Mouse (Mus musculus) right cerebral cortex, postnatal 36 days (tissue): ENCODE measurements at regions not wholly inside any gene's neighbourhood (a gene's known extent, or its start where the extent isn't known, plus 50 kb on each side); places are given as distances from the start of the nearest gene placed in this dataset.

Source experiments
- DNase-seq, 2 experiments: peaks; one replicate each; pipeline ENCODE4 v3.0.0; 2022; ENCODE audit warnings: low spot score in 2 of 2, mixed read lengths in 1 of 2

- DNase-seq, result no peak
Observed at GRCm38 (mm10) chr15:85660528-85661392, 74.0 kb upstream of the Ppara start.

- DNase-seq, result no peak
Observed at GRCm38 (mm10) chr15:85661393-85661690, 73.4 kb upstream of the Ppara start.

DNA sequence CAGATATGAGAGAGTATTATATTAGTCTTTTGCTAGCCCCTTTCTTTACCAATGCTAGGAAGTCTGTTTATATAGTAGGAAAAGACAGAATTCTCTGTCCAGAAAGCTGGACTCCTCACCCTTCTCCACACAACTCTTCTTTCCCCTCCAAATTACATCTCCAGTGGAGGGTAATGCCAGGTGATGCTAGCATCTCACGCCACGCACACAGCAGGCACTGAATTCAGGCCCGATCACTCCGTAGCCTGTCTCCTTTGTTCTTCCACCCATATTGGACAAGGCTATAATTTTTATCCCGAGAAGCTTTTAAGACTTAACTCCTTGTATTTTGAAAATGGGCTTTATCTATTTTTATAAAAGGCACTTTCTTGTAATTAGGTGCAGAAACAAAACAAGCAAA, 73.0 kb upstream of the Ppara start:
- DNase-seq, result no peak

GRCm38 (mm10) chr15:85662271-85662670, 72.5 kb upstream of the Ppara start:
- DNase-seq, result no peak

GRCm38 (mm10) chr15:85662673-85663072, 72.1 kb upstream of the Ppara start:
- no peak for DNase-seq

GRCm38 (mm10) chr15:85663757-85664431, 70.9 kb upstream of the Ppara start:
- DNase-seq, result no peak

- no peak for DNase-seq
Observed at GRCm38 (mm10) chr15:85664432-85664828, 70.4 kb upstream of the Ppara start.

DNA sequence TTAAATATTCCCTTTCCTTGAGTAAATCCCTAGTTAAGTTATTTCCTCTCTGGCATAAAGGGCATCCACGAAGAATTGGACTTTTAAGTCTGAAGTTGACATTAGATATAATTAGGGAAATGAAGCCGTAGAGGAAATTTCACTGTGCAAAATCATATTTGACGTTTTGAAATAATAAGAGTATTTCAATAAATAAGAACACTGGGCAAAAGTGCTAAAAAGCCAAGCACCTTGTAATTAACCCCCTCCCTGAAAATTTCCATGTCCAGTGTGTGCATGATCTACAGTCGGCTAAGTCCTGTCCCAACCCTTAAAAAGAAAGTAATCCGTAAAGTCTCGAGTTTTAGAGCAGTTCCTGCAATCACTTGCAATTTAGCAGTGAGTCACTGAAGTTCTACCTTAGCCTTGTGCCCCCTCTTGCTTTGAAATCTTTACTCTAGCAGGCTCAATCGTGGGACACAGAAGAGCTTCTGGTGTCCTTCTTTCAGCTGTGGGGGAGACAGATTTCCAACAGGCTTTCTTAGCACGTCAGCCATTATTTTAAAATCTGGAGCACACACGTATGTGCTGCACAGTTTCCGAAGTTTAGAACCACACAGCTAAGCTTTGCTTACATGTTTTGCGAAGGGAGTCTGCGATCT, 69.5 kb upstream of the Ppara start:
- DNase-seq, result no peak

- DNase-seq, result no peak
Observed at GRCm38 (mm10) chr15:85666496-85666895, 68.3 kb upstream of the Ppara start.

DNA sequence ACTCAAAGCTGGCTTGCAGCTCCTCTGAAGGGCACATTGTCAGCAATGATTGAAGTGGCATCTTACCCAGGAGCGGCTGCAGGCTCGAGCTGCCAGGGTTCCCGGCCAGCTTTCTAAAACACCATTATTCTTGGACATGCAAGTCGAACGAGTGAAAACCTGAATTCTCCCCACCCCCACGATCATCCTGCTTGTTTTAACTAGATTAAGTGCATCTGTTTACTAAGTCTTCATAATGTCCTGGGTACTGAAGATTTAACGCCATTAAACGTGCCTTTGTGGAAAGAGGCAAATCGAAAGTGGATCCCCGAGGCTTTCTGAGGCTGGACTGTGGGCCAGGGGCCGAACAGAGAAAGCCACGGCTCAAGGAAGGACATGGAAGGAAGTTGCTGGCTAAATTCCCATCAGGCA, 67.4 kb upstream of the Ppara start:
- DNase-seq, result no peak

- DNase-seq, result no peak
Observed at GRCm38 (mm10) chr15:85667906-85668590, 66.7 kb upstream of the Ppara start.

GRCm38 (mm10) chr15:85668871-85669651, 65.7 kb upstream of the Ppara start:
- DNase-seq, result no peak

- peak in 1 of 2 experiments; percentile 68 for DNase-seq
Observed at GRCm38 (mm10) chr15:85669652-85670175, 65.1 kb upstream of the Ppara start.

- DNase-seq, result peak in 1 of 2 experiments; percentile 69
Observed at GRCm38 (mm10) chr15:85670176-85670788, 64.5 kb upstream of the Ppara start.

- peak; percentile 78 to 80 for DNase-seq
Observed at GRCm38 (mm10) chr15:85670789-85671700, 63.7 kb upstream of the Ppara start.

- DNase-seq, result no peak
Observed at GRCm38 (mm10) chr15:85671701-85672191, 63.0 kb upstream of the Ppara start.

DNA sequence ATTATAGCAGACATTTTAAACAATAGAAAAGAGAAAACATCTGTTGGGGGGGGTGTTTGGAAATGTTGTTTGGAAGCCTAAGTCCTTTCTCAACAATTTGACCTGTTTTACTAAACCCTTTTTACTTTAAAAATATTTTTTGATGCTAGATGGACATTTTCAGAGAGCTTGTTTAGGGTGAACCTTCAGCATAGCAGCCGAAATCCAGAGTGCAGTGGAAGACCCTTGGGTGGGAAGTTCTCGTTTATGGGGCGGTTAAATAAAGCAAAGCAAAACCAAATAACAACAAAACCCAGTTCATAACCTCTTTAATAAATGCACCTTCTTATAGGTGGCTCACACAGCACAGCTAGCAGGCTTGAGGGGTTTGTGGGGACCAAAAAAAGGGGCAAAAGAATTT, 62.4 kb upstream of the Ppara start:
- no peak for DNase-seq

- no peak for DNase-seq
Observed at GRCm38 (mm10) chr15:85672931-85673330, 61.9 kb upstream of the Ppara start.

GRCm38 (mm10) chr15:85673506-85673905, 61.3 kb upstream of the Ppara start:
- no peak for DNase-seq
